Mouse (Mus musculus) lung, postnatal 0 days (tissue): ENCODE results near the gene Gm49366.
"Not testable (repeated sequence)": the region's sequence is repeated elsewhere in the genome, so short reads cannot be mapped to it uniquely, and the experiment has no call there.

Experiments used
- CTCF ChIP-seq: IDR thresholded peaks from 2 replicates; pipeline ENCODE4 v1.5.1; 2016; ENCODE audit warnings: antibody characterized with exemption, mild to moderate bottlenecking
- EP300 ChIP-seq: IDR thresholded peaks from 2 replicates; pipeline ENCODE4 v1.6.1; 2016; ENCODE audit warnings: antibody characterized with exemption, mild to moderate bottlenecking, control low read depth

GRCm38 (mm10) chr12:84038241-84038640, 494 bp upstream of the Gm49366 start, which contains the start of gene Acot4:
- not testable (repeated sequence) for TF ChIP-seq CTCF, EP300
